Mouse (Mus musculus): ENCODE measurements around the gene R3hdm2. TPM values are rescaled to one million over a fixed set of nuclear protein-coding genes. Genes with fewer than 3 reads are reported as not detected.

Gene R3hdm2
- polyA plus RNA-seq, 1 experiment, result 101 TPM

- peak overlapping the region; percentile 92 for H3K27ac ChIP-seq (ENCODE audit: insufficient read depth, low read depth, low read length)
- peak; percentile 89 for DNase-seq
- 0 out of 2 replicates have a peak, but pooled peaks cover 1% of the 10 kb centered on the region for H3K27me3 ChIP-seq (replicated peaks; ENCODE audit: control insufficient read depth, insufficient read depth, low read length)
These were observed 140.7 kb downstream of the R3hdm2 start for GRCm38 (mm10) chr10:127520714-127521357.

GRCm38 (mm10) chr10:127521611-127522080, 141.5 kb downstream of the R3hdm2 start:
- DNase-seq, result no peak
- Histone ChIP-seq H3K4me3 (ENCODE audit: insufficient read depth, low read depth, low read length) (peak overlapping the region; percentile 98), H3K36me3 (ENCODE audit: control insufficient read depth, insufficient read depth, low read length) (0 out of 2 replicates have a peak, but pooled peaks cover 1% of the 10 kb centered on the region), H3K4me1 (ENCODE audit: control insufficient read depth, insufficient read depth, low read length) (peaks cover 9% of the 10 kb centered on the region; the same call in 1 of the 2 replicates), H3K27ac (ENCODE audit: insufficient read depth, low read depth, low read length) (peak overlapping the region; percentile 92), H3K27me3 (replicated peaks; ENCODE audit: control insufficient read depth, insufficient read depth, low read length) (peaks cover 1% of the 10 kb centered on the region; the same call in 1 of the 2 replicates)
- WGBS, result 5% methylated on average over 12 of the region's 12 CpGs
- TF ChIP-seq POLR2A (IDR thresholded peaks at IDR 0.05; ENCODE audit: low read depth, low read length), result no peak
- TF ChIP-seq CTCF (conservative IDR thresholded peaks at IDR 0.05; ENCODE audit: insufficient read depth, insufficient read length, low read depth, low read length), result no peak

More at GRCm38 (mm10) chr10:127520714-127521357, 140.7 kb downstream of the R3hdm2 start:
- H3K4me3 ChIP-seq (ENCODE audit: insufficient read depth, low read depth, low read length), result peak overlapping the region; percentile 98
- H3K4me1 ChIP-seq (ENCODE audit: control insufficient read depth, insufficient read depth, low read length), result peaks cover 14% of the 10 kb centered on the region; the same call in 1 of the 2 replicates
- TF ChIP-seq POLR2A (IDR thresholded peaks at IDR 0.05; ENCODE audit: low read depth, low read length), result no peak
- TF ChIP-seq CTCF (conservative IDR thresholded peaks at IDR 0.05; ENCODE audit: insufficient read depth, insufficient read length, low read depth, low read length), result no peak
- 0 out of 2 replicates have a peak, but pooled peaks cover 1% of the 10 kb centered on the region for H3K36me3 ChIP-seq (ENCODE audit: control insufficient read depth, insufficient read depth, low read length)
- WGBS, result 49% methylated on average over 20 of the region's 20 CpGs

GRCm38 (mm10) chr10:127522088-127522581, 142.0 kb downstream of the R3hdm2 start, which contains the start of gene Shmt2:
TSS of gene Shmt2 (minus strand) at chr10:127522444.
- 0 out of 2 replicates have a peak, but pooled peaks cover 1% of the 10 kb centered on the region for H3K36me3 ChIP-seq (ENCODE audit: control insufficient read depth, insufficient read depth, low read length)
- peak within 1 kb of the TSS; percentile 98 for H3K4me3 ChIP-seq (ENCODE audit: insufficient read depth, low read depth, low read length)
- peaks cover 6% of the 10 kb centered on the region; the same call in 1 of the 2 replicates for H3K4me1 ChIP-seq (ENCODE audit: control insufficient read depth, insufficient read depth, low read length)
- peaks cover 1% of the 10 kb centered on the region; the same call in 1 of the 2 replicates for H3K27me3 ChIP-seq (replicated peaks; ENCODE audit: control insufficient read depth, insufficient read depth, low read length)
- peak; percentile 91 for DNase-seq
- WGBS, result under 1% methylated on average over 21 of the region's 21 CpGs
- H3K27ac ChIP-seq (ENCODE audit: insufficient read depth, low read depth, low read length), result peak within 1 kb of the TSS; percentile 92
- TF ChIP-seq CTCF (conservative IDR thresholded peaks at IDR 0.05; ENCODE audit: insufficient read depth, insufficient read length, low read depth, low read length), result no peak
- TF ChIP-seq POLR2A (IDR thresholded peaks at IDR 0.05; ENCODE audit: low read depth, low read length), result no peak

- TF ChIP-seq POLR2A (IDR thresholded peaks at IDR 0.05; ENCODE audit: low read depth, low read length) (no peak), CTCF (conservative IDR thresholded peaks at IDR 0.05; ENCODE audit: insufficient read depth, insufficient read length, low read depth, low read length) (no peak)
- H3K4me3 ChIP-seq (ENCODE audit: insufficient read depth, low read depth, low read length), result no peak overlapping the region
- no peak for DNase-seq
- peaks cover 1% of the 10 kb centered on the region; the same call in 1 of the 2 replicates for H3K27me3 ChIP-seq (replicated peaks; ENCODE audit: control insufficient read depth, insufficient read depth, low read length)
- 23% methylated on average over 23 of the region's 23 CpGs for WGBS
- H3K27ac ChIP-seq (ENCODE audit: insufficient read depth, low read depth, low read length), result no peak overlapping the region
- peaks cover 6% of the 10 kb centered on the region; the same call in 1 of the 2 replicates for H3K4me1 ChIP-seq (ENCODE audit: control insufficient read depth, insufficient read depth, low read length)
- H3K36me3 ChIP-seq (ENCODE audit: control insufficient read depth, insufficient read depth, low read length), result no peaks in the 10 kb centered on the region
These were observed 144.6 kb downstream of the R3hdm2 start for GRCm38 (mm10) chr10:127524646-127525255.

GRCm38 (mm10) chr10:127526048-127526447, 145.9 kb downstream of the R3hdm2 start:
- Histone ChIP-seq H3K36me3 (ENCODE audit: control insufficient read depth, insufficient read depth, low read length) (no peaks in the 10 kb centered on the region), H3K4me1 (ENCODE audit: control insufficient read depth, insufficient read depth, low read length) (peaks cover 6% of the 10 kb centered on the region; the same call in 1 of the 2 replicates), H3K27me3 (replicated peaks; ENCODE audit: control insufficient read depth, insufficient read depth, low read length) (peaks cover 3% of the 10 kb centered on the region; the same call in 1 of the 2 replicates), H3K4me3 (ENCODE audit: insufficient read depth, low read depth, low read length) (0 out of 2 replicates have a peak overlapping the region, but pooled peaks have one; percentile 0), H3K27ac (ENCODE audit: insufficient read depth, low read depth, low read length) (no peak overlapping the region)
- no peak for DNase-seq
- WGBS, result 3% methylated on average over 26 of the region's 26 CpGs
- no peak for TF ChIP-seq CTCF (conservative IDR thresholded peaks at IDR 0.05; ENCODE audit: insufficient read depth, insufficient read length, low read depth, low read length)
- TF ChIP-seq POLR2A (IDR thresholded peaks at IDR 0.05; ENCODE audit: low read depth, low read length), result no peak

- no peak overlapping the region for H3K27ac ChIP-seq (ENCODE audit: insufficient read depth, low read depth, low read length)
- H3K36me3 ChIP-seq (ENCODE audit: control insufficient read depth, insufficient read depth, low read length), result no peaks in the 10 kb centered on the region
- DNase-seq, result peak; percentile 76
- H3K4me3 ChIP-seq (ENCODE audit: insufficient read depth, low read depth, low read length), result peak overlapping the region; percentile 0; the same call in 1 of the 2 replicates
- TF ChIP-seq CTCF (conservative IDR thresholded peaks at IDR 0.05; ENCODE audit: insufficient read depth, insufficient read length, low read depth, low read length) (peak; percentile 43), POLR2A (IDR thresholded peaks at IDR 0.05; ENCODE audit: low read depth, low read length) (no peak)
- 1% methylated on average over 26 of the region's 26 CpGs for whole genome bisulfite sequencing
- peaks cover 4% of the 10 kb centered on the region; the same call in 1 of the 2 replicates for H3K27me3 ChIP-seq (replicated peaks; ENCODE audit: control insufficient read depth, insufficient read depth, low read length)
- H3K4me1 ChIP-seq (ENCODE audit: control insufficient read depth, insufficient read depth, low read length), result peaks cover 3% of the 10 kb centered on the region; the same call in 1 of the 2 replicates
These were observed 146.6 kb downstream of the R3hdm2 start for GRCm38 (mm10) chr10:127526681-127527080.
